Mouse (Mus musculus) cerebellum, adult 8-10 months (tissue): ENCODE results near the gene Dgki.
A peak's percentile ranks its signal among the peaks of the same experiment; 100 is the strongest.

Experiments
- DNase-seq: peaks from one replicate; pipeline ENCODE4 v3.0.0; 2022

The Dgki gene

GRCm38 (mm10) chr6:37057536-37057935 lies 242.4 kb downstream of the Dgki start:
- no peak for DNase-seq

GRCm38 (mm10) chr6:37055634-37056033 lies 244.3 kb downstream of the Dgki start:
- no peak for DNase-seq

DNA sequence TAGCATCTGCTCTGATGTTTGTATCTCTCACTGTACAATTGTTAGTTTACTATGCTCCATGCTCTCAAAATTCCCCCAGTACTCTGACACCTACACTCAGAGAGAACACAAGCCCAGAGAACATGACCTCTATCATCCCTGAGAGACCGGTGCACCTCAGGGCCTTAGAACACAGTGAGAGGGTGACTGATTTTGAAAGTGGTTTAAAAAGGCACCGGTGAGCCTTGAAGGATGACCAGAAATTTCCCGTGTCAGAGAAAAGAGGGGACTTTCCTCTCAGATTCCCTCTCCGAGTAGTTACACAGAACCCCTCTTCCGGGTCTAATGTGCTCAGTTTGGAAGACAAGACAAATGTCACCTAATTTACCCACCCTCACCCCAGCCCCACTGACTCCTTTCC lies 244.9 kb downstream of the Dgki start:
- DNase-seq = no peak

- DNase-seq = peak; percentile 18
Observed at GRCm38 (mm10) chr6:37054435-37055020, 245.5 kb downstream of the Dgki start.

GRCm38 (mm10) chr6:37053411-37053810 lies 246.6 kb downstream of the Dgki start:
- DNase-seq = no peak

- DNase-seq = no peak
Observed at GRCm38 (mm10) chr6:37051652-37052051, 248.3 kb downstream of the Dgki start.

- DNase-seq = no peak
Observed at GRCm38 (mm10) chr6:37051150-37051549, 248.8 kb downstream of the Dgki start.

- no peak for DNase-seq
Observed at GRCm38 (mm10) chr6:37047611-37048129, 252.3 kb downstream of the Dgki start.

DNA sequence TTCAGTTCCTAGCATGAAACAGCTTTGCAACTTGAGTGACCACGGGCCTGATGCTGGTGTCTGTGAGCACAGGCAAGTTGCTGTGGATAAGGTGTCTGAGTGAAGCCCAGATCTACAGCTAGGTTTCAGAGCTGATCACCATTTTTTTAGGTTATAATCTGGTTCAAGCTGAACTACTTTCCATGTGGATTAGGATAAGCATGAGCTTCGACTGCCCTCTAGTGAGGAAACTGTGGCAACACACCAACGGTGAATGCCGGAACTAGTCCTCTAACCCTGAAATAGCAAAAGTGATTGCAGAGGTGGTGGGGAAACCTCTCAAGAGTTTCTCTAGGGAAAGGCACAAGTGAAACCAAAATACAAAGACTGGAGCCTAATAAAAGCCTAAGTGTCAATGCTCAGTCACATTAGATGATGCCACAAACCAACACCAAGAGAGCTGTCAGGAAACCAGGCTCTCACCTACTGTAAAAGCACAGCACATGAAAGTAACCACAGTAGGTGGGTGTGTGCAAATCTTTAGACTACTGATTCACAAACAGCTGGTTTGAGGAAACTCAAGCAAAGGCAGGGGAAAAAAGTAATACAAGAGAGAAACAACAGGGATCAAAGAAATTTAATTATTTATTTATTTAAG lies 253.7 kb downstream of the Dgki start:
- DNase-seq = peak; percentile 57

GRCm38 (mm10) chr6:37044796-37045195 lies 255.2 kb downstream of the Dgki start:
- DNase-seq = no peak

- DNase-seq = peak; percentile 35
Observed at GRCm38 (mm10) chr6:37038444-37038843, 261.5 kb downstream of the Dgki start.

- DNase-seq = no peak
Observed at GRCm38 (mm10) chr6:37037115-37037908, 262.7 kb downstream of the Dgki start.

DNA sequence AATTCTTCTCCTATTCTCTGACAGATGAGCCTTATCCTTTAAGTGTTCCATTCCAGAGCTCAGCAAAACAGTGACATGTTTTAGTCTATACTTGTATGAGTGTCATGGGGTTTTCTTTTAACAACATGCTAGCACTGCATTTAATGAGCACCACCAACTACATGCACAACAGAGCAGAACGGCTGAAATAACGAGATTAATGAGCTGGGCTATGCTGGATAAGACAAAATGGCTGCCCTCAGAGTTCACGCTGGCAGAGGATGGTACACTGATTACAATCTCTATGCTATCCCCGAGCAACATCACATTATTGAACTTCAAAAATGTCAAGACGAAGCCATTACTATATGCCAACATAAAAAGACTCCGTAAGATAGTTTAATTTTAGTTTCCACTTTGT lies 264.3 kb downstream of the Dgki start:
- no peak for DNase-seq

DNA sequence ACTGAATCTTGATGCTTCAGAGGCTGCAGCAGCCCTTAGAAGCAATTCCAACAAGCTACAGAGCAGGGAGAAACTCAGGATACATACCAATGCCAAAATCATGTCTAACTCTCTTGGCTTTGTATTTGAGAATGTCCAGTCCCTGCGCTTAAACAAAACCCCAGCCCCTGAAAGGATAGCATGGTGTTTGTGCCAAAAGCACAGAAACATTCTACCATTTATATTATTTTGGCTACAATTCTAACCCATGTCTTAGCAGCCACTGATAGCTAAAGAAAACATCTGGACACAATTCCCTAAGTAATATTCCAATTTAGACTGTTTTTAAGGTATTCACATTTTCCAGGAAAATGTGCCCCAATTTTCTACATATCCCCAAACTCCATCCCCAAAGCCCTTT lies 269.0 kb downstream of the Dgki start:
- DNase-seq = no peak

DNA sequence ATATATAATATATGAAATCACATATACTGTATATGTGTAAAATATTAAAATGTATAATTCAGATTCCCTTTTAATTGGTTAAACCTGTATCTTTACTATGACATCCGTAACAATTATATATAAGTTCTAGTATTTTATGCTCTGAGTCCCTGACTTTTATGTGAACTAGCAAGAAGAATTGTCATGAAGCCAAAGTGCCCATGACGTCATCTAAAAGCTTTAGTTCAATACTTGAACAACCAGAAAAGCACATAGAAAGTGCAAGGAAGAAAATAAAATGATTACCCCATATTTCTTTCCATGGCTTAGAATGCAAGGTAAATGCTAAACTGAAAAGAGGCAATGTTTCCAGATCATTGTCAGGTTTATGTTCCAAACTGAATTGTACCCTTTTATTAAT lies 269.6 kb downstream of the Dgki start:
- DNase-seq = no peak

DNA sequence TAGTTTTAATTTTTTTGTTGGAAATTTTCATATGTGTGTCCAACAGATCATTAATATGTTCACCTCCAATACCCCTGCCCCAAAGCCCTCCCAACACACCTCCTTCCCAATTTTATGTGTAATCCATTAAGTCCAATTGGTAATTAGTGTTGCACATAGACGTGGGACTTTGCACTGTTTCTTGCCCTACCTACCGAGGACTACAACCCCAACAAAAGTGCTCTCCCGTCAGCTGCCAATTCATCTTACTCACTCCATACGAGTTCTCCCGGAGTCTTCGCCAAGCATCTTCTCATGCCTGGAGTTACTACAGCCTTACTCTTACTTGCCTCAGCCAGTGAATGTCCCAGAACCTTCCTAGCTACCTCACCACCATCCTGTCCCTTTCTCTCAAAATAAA lies 271.1 kb downstream of the Dgki start:
- no peak for DNase-seq

- DNase-seq = no peak
Observed at GRCm38 (mm10) chr6:37028300-37028699, 271.7 kb downstream of the Dgki start.

- DNase-seq = no peak
Observed at GRCm38 (mm10) chr6:37026343-37027243, 273.4 kb downstream of the Dgki start.

- no peak for DNase-seq
Observed at GRCm38 (mm10) chr6:37016046-37016445, 283.9 kb downstream of the Dgki start.

DNA sequence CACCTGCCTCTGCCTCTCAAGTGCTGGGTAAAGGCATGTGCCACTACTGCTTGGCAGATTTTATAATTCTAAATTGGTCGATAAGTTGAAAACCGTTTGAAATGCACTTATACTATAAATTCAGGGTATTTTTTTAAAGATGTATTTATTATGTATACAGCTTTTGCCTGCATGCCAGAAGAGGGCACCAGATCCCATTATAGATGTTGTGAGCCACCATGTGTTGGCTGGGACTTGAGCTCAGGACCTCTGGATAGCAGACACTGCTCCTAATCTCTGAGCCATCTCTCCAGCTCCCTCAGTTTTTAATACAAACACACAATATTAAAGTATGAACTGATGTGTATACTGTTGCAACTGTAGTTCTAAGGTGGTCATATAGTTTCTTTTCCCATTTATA lies 288.4 kb downstream of the Dgki start:
- no peak for DNase-seq

- no peak for DNase-seq
Observed at GRCm38 (mm10) chr6:37007573-37007972, 292.4 kb downstream of the Dgki start.

DNA sequence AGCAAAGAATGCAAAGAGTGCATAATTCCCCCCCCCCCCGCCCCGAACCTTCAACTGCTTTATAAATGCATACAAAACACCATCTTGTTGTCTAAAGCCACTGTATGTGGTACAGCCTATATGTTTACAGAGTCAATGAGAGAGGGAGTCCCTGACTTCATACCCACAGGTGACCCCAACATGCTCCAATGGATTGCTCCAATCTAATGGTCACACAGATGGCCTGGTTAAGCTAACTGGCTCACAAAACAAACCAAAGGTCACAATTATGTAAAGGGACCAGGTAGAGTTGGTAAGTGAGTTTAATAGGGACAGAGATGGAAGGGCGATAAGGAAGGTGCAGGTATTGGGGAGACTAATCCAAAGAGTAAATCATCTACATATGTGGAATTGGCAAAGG lies 295.1 kb downstream of the Dgki start:
- DNase-seq = no peak

GRCm38 (mm10) chr6:37003235-37003634 lies 296.7 kb downstream of the Dgki start:
- no peak for DNase-seq
